Mouse (Mus musculus) kidney, embryonic 15.5 days (tissue): ENCODE results near the gene Aip. TPM values are rescaled to one million over a fixed set of nuclear protein-coding genes. Genes with fewer than 3 reads are reported as not detected.

Source experiments
- ATAC-seq: fragments of 200-750 bp; cut with Nextera tagmentation; replicated peaks from 2 replicates; pipeline ENCODE4 v1.8.0; 2017; ENCODE audit warnings: moderate TSS enrichment; ENCODE audit not compliant: low FRiP score
- H3K27ac ChIP-seq: fragments of 300-500 bp; sonication (generic); 2 replicates; pipeline ENCODE4 v1.5.1; 2015; ENCODE audit warnings: mild to moderate bottlenecking, inconsistent platforms
- H3K27me3 ChIP-seq: fragments of 300-500 bp; sonication (generic); 2 replicates; pipeline ENCODE4 v1.6.1; 2015; ENCODE audit warnings: inconsistent platforms
- H3K36me3 ChIP-seq: fragments of 300-500 bp; sonication (generic); 2 replicates; pipeline ENCODE4 v1.6.1; 2015; ENCODE audit warnings: inconsistent platforms
- H3K4me1 ChIP-seq: fragments of 300-500 bp; sonication (generic); 2 replicates; pipeline ENCODE4 v1.6.1; 2015; ENCODE audit warnings: inconsistent platforms
- H3K4me2 ChIP-seq: fragments of 300-500 bp; sonication (generic); 2 replicates; pipeline ENCODE4 v1.6.1; 2015; ENCODE audit warnings: moderate library complexity, mild to moderate bottlenecking, inconsistent platforms
- H3K4me3 ChIP-seq: fragments of 300-500 bp; sonication (generic); replicated peaks from 2 replicates; pipeline ENCODE4 v1.5.1; 2015; ENCODE audit warnings: mild to moderate bottlenecking, inconsistent platforms
- H3K9ac ChIP-seq: fragments of 300-500 bp; sonication (generic); 2 replicates; pipeline ENCODE4 v1.6.1; 2015; ENCODE audit warnings: mild to moderate bottlenecking, inconsistent platforms
- H3K9me3 ChIP-seq: fragments of 300-500 bp; sonication (generic); replicated peaks from 2 replicates; pipeline ENCODE4 v1.6.1; 2016; ENCODE audit warnings: inconsistent platforms
- WGBS: fragments of 180-500 bp; shearing (Covaris S2); methylation state at CpG from one replicate; pipeline ENCODE4 v1.1.7; 2015; ENCODE audit warnings: mixed read lengths; 5-methylcytosine and 5-hydroxymethylcytosine counted together
- polyA plus RNA-seq: library from polyadenylated mRNA; unstranded; fragments of >200 nt; fragmentation: Nextera tagmentation; extraction: Ambion mirVana; gene quantifications from 2 replicates; pipeline ENCODE4 v1.2.1, GENCODE M21; 2015

Aip gene
- polyA plus RNA-seq, 1 experiment from 2014 or later = 108 TPM

- ATAC-seq = peak; percentile 89
- peak within 1 kb of the TSS; percentile 89 for H3K4me2 ChIP-seq
- peaks cover 37% of the 10 kb centered on the region for H3K36me3 ChIP-seq
- 6% methylated on average over 42 of the region's 42 CpGs for WGBS
- H3K4me1 ChIP-seq = peaks cover 18% of the 10 kb centered on the region
- H3K9me3 ChIP-seq = no peaks in the 10 kb centered on the region
- no peaks in the 10 kb centered on the region for H3K27me3 ChIP-seq
- peak within 1 kb of the TSS; percentile 75 for H3K4me3 ChIP-seq
- H3K27ac ChIP-seq = peak within 1 kb of the TSS; percentile 32
- H3K9ac ChIP-seq = peak within 1 kb of the TSS; percentile 80
Measured at GRCm38 (mm10) chr19:4162646-4163542, 37.2 kb upstream of the Aip start, which contains the start of gene Rps6kb2. TSS of gene Rps6kb2 (minus strand) at chr19:4163354.

- 90% methylated on average over 8 of the region's 8 CpGs for WGBS
- Histone ChIP-seq H3K36me3 (peaks cover 63% of the 10 kb centered on the region), H3K9me3 (no peaks in the 10 kb centered on the region)
Measured at GRCm38 (mm10) chr19:4159049-4159448, 33.4 kb upstream of the Aip start.

GRCm38 (mm10) chr19:4156771-4157170 lies 31.1 kb upstream of the Aip start:
- peaks cover 22% of the 10 kb centered on the region for H3K4me1 ChIP-seq
- H3K9ac ChIP-seq = no peak overlapping the region
- no peaks in the 10 kb centered on the region for H3K9me3 ChIP-seq
- WGBS = 91% methylated on average over 12 of the region's 12 CpGs
- no peak for ATAC-seq
- no peak overlapping the region for H3K27ac ChIP-seq
- no peaks in the 10 kb centered on the region for H3K27me3 ChIP-seq
- peaks cover 84% of the 10 kb centered on the region for H3K36me3 ChIP-seq
- no peak overlapping the region for H3K4me2 ChIP-seq
- H3K4me3 ChIP-seq = no peak overlapping the region

More at GRCm38 (mm10) chr19:4159049-4159448, 33.4 kb upstream of the Aip start:
- no peak for ATAC-seq
- Histone ChIP-seq H3K4me2 (no peak overlapping the region), H3K27me3 (no peaks in the 10 kb centered on the region), H3K4me1 (peaks cover 38% of the 10 kb centered on the region), H3K4me3 (no peak overlapping the region), H3K9ac (no peak overlapping the region), H3K27ac (no peak overlapping the region)

GRCm38 (mm10) chr19:4156073-4156579 lies 30.5 kb upstream of the Aip start:
- no peaks in the 10 kb centered on the region for H3K27me3 ChIP-seq
- H3K4me3 ChIP-seq = no peak overlapping the region
- no peaks in the 10 kb centered on the region for H3K9me3 ChIP-seq
- H3K36me3 ChIP-seq = peaks cover 82% of the 10 kb centered on the region
- ATAC-seq = no peak
- peak overlapping the region; percentile 55 for H3K27ac ChIP-seq
- H3K4me1 ChIP-seq = peaks cover 24% of the 10 kb centered on the region
- no peak overlapping the region for H3K4me2 ChIP-seq
- WGBS = 65% methylated on average over 20 of the region's 20 CpGs
- H3K9ac ChIP-seq = no peak overlapping the region

- no peak for ATAC-seq
- no peaks in the 10 kb centered on the region for H3K27me3 ChIP-seq
- no peak overlapping the region for H3K4me3 ChIP-seq
- H3K4me2 ChIP-seq = no peak overlapping the region
- H3K4me1 ChIP-seq = peaks cover 31% of the 10 kb centered on the region
- H3K36me3 ChIP-seq = peaks cover 82% of the 10 kb centered on the region
- WGBS = 58% methylated on average over 6 of the region's 6 CpGs
- no peak overlapping the region for H3K9ac ChIP-seq
- H3K27ac ChIP-seq = peak overlapping the region; percentile 55
- H3K9me3 ChIP-seq = no peaks in the 10 kb centered on the region
Measured at GRCm38 (mm10) chr19:4155223-4156072, 29.8 kb upstream of the Aip start.

- Histone ChIP-seq H3K4me1 (peaks cover 38% of the 10 kb centered on the region), H3K36me3 (peaks cover 84% of the 10 kb centered on the region), H3K4me3 (no peak overlapping the region), H3K27me3 (no peaks in the 10 kb centered on the region), H3K9me3 (no peaks in the 10 kb centered on the region), H3K9ac (no peak overlapping the region), H3K4me2 (no peak overlapping the region), H3K27ac (peak overlapping the region; percentile 55)
- ATAC-seq = no peak
- 82% methylated on average over 13 of the region's 13 CpGs for WGBS
Measured at GRCm38 (mm10) chr19:4154437-4155222, 29.0 kb upstream of the Aip start.

GRCm38 (mm10) chr19:4153232-4153654 lies 27.6 kb upstream of the Aip start, which contains the start of gene Ptprcap:
TSS of gene Ptprcap (plus strand) at chr19:4153604.
- ATAC-seq = no peak
- Histone ChIP-seq H3K4me1 (peaks cover 48% of the 10 kb centered on the region), H3K4me3 (no peak within 1 kb of the TSS), H3K27ac (0 out of 2 replicates have a peak within 1 kb of the TSS, but pooled peaks have one; percentile 55), H3K4me2 (no peak within 1 kb of the TSS), H3K9me3 (no peaks in the 10 kb centered on the region), H3K36me3 (peaks cover 70% of the 10 kb centered on the region), H3K9ac (no peak within 1 kb of the TSS), H3K27me3 (no peaks in the 10 kb centered on the region)
- WGBS = 77% methylated on average over 11 of the region's 11 CpGs

- no peak overlapping the region for H3K9ac ChIP-seq
- no peaks in the 10 kb centered on the region for H3K27me3 ChIP-seq
- H3K36me3 ChIP-seq = peaks cover 64% of the 10 kb centered on the region
- peaks cover 54% of the 10 kb centered on the region for H3K4me1 ChIP-seq
- no peak overlapping the region for H3K4me2 ChIP-seq
- 88% methylated on average over 8 of the region's 8 CpGs for WGBS
- no peak overlapping the region for H3K27ac ChIP-seq
- no peak overlapping the region for H3K4me3 ChIP-seq
- no peak for ATAC-seq
- no peaks in the 10 kb centered on the region for H3K9me3 ChIP-seq
Measured at GRCm38 (mm10) chr19:4152445-4153231, 27.0 kb upstream of the Aip start.

- no peak for ATAC-seq
- WGBS = 88% methylated on average over 5 of the region's 5 CpGs
- H3K36me3 ChIP-seq = peaks cover 57% of the 10 kb centered on the region
- H3K9me3 ChIP-seq = no peaks in the 10 kb centered on the region
- no peak overlapping the region for H3K9ac ChIP-seq
- no peaks in the 10 kb centered on the region for H3K27me3 ChIP-seq
- no peak overlapping the region for H3K4me3 ChIP-seq
- no peak overlapping the region for H3K27ac ChIP-seq
- H3K4me1 ChIP-seq = peaks cover 59% of the 10 kb centered on the region
- H3K4me2 ChIP-seq = no peak overlapping the region
Measured at GRCm38 (mm10) chr19:4151898-4152297, 26.2 kb upstream of the Aip start.

- Histone ChIP-seq H3K4me3 (no peak overlapping the region), H3K36me3 (peaks cover 52% of the 10 kb centered on the region), H3K4me2 (no peak overlapping the region), H3K27me3 (no peaks in the 10 kb centered on the region), H3K9me3 (no peaks in the 10 kb centered on the region), H3K4me1 (peaks cover 56% of the 10 kb centered on the region), H3K27ac (no peak overlapping the region), H3K9ac (no peak overlapping the region)
- 69% methylated on average over 5 of the region's 5 CpGs for WGBS
- ATAC-seq = no peak
Measured at GRCm38 (mm10) chr19:4151488-4151860, 25.8 kb upstream of the Aip start.
